Mouse (Mus musculus): ENCODE measurements around the gene Senp6. TPM values are rescaled to one million over a fixed set of nuclear protein-coding genes. Genes with fewer than 3 reads are reported as not detected.
A peak's percentile ranks its signal among the peaks of the same experiment; 100 is the strongest.

Senp6 gene
- polyA plus RNA-seq, 1 experiment from 2014 or later: 41.6 TPM

DNA sequence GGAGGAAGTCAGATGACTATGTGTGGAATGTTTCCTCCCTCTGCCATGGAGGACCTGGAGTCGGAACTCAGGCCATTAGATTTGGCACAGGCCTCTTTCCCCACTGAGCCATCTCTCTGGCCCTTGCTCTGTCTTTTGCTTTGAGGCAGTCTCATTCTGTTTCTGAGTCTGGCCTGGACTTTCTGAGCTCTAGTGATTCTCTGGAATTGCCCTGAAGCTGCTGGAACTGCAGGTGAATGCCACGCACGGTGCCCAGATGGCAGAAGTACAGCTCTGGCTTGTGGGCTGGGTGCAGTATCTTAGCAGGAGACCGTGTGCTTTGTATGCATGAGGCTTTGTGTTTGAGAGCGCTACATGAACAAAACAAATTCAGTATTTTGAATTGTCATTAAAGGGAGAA, 92.2 kb downstream of the Senp6 start:
- no peak for ATAC-seq (replicated peaks; ENCODE audit: low FRiP score)
- 81% methylated on average over 5 of the region's 5 CpGs for WGBS
- Histone ChIP-seq H3K27ac (ENCODE audit: low read depth, low read length) (no peak overlapping the region), H3K9ac (ENCODE audit: low read depth, low read length) (no peak overlapping the region), H3K36me3 (ENCODE audit: control insufficient read depth, insufficient read depth, low read length) (0 out of 2 replicates have a peak, but pooled peaks cover 2% of the 10 kb centered on the region), H3K4me2 (no peak overlapping the region), H3K9me3 (ENCODE audit: control insufficient read depth, low read length) (no peaks in the 10 kb centered on the region), H3K4me3 (ENCODE audit: low read depth, low read length) (no peak overlapping the region), H3K4me1 (replicated peaks; ENCODE audit: control insufficient read depth, insufficient read depth, low read length) (no peaks in the 10 kb centered on the region; the same call in 1 of the 2 replicates), H3K27me3 (replicated peaks; ENCODE audit: control insufficient read depth, insufficient read depth, low read length) (no peaks in the 10 kb centered on the region)
- no peak for DNase-seq (ENCODE audit: low spot score)

DNA sequence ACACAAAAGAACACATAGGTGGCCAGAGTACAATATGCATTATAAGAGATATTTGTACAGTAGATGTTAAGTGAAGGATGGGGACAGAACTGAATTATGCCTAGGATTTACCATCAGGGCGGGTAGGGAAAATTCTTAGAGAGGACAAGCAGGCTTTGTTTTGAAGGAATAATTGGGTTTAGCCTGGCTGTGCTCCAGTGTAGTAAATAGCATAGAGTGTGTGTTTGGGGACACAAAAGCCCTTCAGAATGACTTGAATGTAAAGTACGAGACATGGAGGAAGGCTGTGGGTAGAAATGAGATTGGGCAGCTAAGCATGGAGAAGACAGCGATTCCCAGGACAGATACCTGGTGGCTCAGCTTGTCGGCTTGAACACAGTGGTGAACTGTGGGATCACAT, 94.7 kb downstream of the Senp6 start:
- WGBS: 83% methylated on average over 4 of the region's 4 CpGs
- no peak for DNase-seq (ENCODE audit: low spot score)
- H3K9ac ChIP-seq (ENCODE audit: low read depth, low read length): no peak overlapping the region
- H3K27ac ChIP-seq (ENCODE audit: low read depth, low read length): no peak overlapping the region
- no peak overlapping the region for H3K4me3 ChIP-seq (ENCODE audit: low read depth, low read length)
- no peaks in the 10 kb centered on the region for H3K27me3 ChIP-seq (replicated peaks; ENCODE audit: control insufficient read depth, insufficient read depth, low read length)
- no peak for ATAC-seq (replicated peaks; ENCODE audit: low FRiP score)
- H3K9me3 ChIP-seq (ENCODE audit: control insufficient read depth, low read length): no peaks in the 10 kb centered on the region
- no peaks in the 10 kb centered on the region for H3K36me3 ChIP-seq (ENCODE audit: control insufficient read depth, insufficient read depth, low read length)
- H3K4me2 ChIP-seq: no peak overlapping the region
- peaks cover 4% of the 10 kb centered on the region; the same call in 1 of the 2 replicates for H3K4me1 ChIP-seq (replicated peaks; ENCODE audit: control insufficient read depth, insufficient read depth, low read length)

DNA sequence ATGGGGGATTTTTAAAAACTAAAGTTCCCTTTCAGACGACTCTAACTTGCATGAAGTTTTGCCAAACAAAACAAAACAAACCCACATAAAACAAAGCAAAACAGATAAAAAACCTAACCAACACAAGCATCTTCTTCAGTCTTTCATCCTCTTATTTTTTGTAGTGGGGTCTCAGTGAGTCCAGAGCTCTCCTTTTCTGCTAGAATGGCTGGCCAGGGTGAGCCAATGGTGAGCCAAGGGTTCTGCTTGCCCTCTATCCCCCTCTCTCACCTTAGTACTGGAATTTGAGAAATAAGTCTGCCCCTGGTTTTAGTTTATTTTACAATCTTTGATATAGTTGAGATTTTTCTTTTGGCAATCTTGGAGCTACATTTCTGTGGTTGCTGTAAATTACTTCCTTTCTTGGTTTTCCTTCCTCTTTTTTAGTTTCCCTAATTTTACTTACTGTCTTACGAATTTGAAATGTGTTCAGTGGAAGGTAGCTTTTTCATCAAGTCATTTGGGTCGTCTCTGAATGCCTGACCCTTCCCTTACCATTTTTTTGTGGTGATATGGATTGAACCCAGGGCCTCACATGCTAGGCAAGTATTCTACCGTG, 96.5 kb downstream of the Senp6 start:
- no peaks in the 10 kb centered on the region for H3K27me3 ChIP-seq (replicated peaks; ENCODE audit: control insufficient read depth, insufficient read depth, low read length)
- no peaks in the 10 kb centered on the region for H3K9me3 ChIP-seq (ENCODE audit: control insufficient read depth, low read length)
- H3K9ac ChIP-seq (ENCODE audit: low read depth, low read length): no peak overlapping the region
- no peak overlapping the region for H3K4me3 ChIP-seq (ENCODE audit: low read depth, low read length)
- no peak overlapping the region for H3K4me2 ChIP-seq
- peaks cover 4% of the 10 kb centered on the region; the same call in 1 of the 2 replicates for H3K4me1 ChIP-seq (replicated peaks; ENCODE audit: control insufficient read depth, insufficient read depth, low read length)
- no peaks in the 10 kb centered on the region for H3K36me3 ChIP-seq (ENCODE audit: control insufficient read depth, insufficient read depth, low read length)
- H3K27ac ChIP-seq (ENCODE audit: low read depth, low read length): no peak overlapping the region
- 54% methylated on average over 4 of the region's 4 CpGs for WGBS
- DNase-seq (ENCODE audit: low spot score) (peak; percentile 14), ATAC-seq (replicated peaks; ENCODE audit: low FRiP score) (no peak)

DNA sequence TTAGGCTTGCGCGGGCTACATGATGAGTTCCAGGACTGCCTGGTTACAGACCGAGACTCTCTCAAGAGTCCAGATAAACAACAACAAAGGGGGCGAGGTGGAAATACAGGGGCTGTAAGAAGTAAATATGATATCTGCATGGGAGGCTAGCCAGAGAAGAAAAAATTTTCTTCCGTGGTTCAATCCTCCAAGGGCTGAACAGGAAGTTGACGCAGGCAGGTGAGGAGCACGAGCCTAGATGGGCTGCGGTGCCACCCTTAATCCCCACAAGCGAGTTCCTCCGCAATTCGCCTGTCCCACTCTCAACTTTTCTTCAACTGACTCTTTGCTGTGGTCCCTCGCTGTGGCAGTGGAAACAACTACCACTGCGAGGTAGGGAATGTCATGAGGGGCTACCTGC, 97.5 kb downstream of the Senp6 start:
- 3% methylated on average over 13 of the region's 13 CpGs for WGBS
- Histone ChIP-seq H3K4me3 (ENCODE audit: low read depth, low read length) (peak overlapping the region; percentile 77), H3K27me3 (replicated peaks; ENCODE audit: control insufficient read depth, insufficient read depth, low read length) (no peaks in the 10 kb centered on the region), H3K4me2 (peak overlapping the region; percentile 76), H3K27ac (ENCODE audit: low read depth, low read length) (no peak overlapping the region), H3K9me3 (ENCODE audit: control insufficient read depth, low read length) (no peaks in the 10 kb centered on the region), H3K9ac (ENCODE audit: low read depth, low read length) (no peak overlapping the region), H3K4me1 (replicated peaks; ENCODE audit: control insufficient read depth, insufficient read depth, low read length) (peaks cover 4% of the 10 kb centered on the region; the same call in 1 of the 2 replicates), H3K36me3 (ENCODE audit: control insufficient read depth, insufficient read depth, low read length) (no peaks in the 10 kb centered on the region)
- DNase-seq (ENCODE audit: low spot score) (no peak), ATAC-seq (replicated peaks; ENCODE audit: low FRiP score) (peak; percentile 9)

DNA sequence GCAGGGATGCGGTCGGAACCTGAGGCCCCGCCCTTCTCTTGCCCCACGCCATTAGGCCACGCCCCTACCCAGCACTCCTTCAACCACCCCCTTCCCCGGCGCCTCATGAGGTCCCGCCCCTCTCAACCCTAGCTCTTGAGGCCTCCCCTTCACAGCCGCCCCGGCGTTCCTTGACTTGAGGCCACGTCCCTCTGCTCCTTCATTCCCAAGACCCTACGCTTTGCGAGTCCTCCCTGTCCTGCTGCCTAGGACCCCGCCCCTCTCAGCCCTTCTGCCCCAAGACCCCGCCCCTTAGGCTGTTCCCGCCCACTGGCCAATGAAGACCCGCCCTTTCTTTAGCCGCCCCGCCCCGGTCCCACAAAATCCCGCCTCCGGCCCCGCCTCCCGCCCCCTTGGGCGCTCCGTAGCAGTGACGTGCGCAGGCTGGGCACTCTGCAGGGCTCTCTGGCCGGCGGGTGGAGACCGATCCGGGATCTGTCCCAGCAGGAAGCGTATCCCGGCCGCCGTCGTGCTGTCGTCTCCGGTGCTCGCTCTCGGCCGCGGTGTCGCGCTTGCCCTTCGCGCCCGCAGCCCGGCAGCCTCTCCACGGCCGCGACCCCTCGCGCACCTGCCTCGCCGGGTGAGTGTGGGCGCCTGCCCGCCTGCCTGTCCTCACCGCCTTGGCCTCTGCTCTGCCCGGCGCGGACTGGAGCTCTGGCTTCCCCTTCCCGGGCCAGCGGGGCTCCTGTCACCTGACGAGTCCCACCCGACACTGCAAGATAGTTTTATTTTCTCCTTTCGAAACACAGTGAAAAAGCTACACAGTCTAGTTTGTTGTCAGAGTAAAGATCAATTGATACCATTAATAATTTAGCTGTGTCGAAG, 98.1 kb downstream of the Senp6 start, which contains the start of gene Myo6:
TSS of gene Myo6 (plus strand) at position 421 of the 864 bp plus-strand sequence.
- Histone ChIP-seq H3K27me3 (replicated peaks; ENCODE audit: control insufficient read depth, insufficient read depth, low read length) (no peaks in the 10 kb centered on the region), H3K27ac (ENCODE audit: low read depth, low read length) (peak within 1 kb of the TSS; percentile 56; the same call in 1 of the 2 replicates), H3K4me2 (peak within 1 kb of the TSS; percentile 76), H3K36me3 (ENCODE audit: control insufficient read depth, insufficient read depth, low read length) (no peaks in the 10 kb centered on the region), H3K9me3 (ENCODE audit: control insufficient read depth, low read length) (no peaks in the 10 kb centered on the region), H3K4me1 (replicated peaks; ENCODE audit: control insufficient read depth, insufficient read depth, low read length) (peaks cover 4% of the 10 kb centered on the region; the same call in 1 of the 2 replicates), H3K9ac (ENCODE audit: low read depth, low read length) (peak within 1 kb of the TSS; percentile 76), H3K4me3 (ENCODE audit: low read depth, low read length) (peak within 1 kb of the TSS; percentile 77)
- ATAC-seq (replicated peaks; ENCODE audit: low FRiP score): peak; percentile 98
- WGBS: under 1% methylated on average over 67 of the region's 69 CpGs
- DNase-seq (ENCODE audit: low spot score): peak; percentile 98

DNA sequence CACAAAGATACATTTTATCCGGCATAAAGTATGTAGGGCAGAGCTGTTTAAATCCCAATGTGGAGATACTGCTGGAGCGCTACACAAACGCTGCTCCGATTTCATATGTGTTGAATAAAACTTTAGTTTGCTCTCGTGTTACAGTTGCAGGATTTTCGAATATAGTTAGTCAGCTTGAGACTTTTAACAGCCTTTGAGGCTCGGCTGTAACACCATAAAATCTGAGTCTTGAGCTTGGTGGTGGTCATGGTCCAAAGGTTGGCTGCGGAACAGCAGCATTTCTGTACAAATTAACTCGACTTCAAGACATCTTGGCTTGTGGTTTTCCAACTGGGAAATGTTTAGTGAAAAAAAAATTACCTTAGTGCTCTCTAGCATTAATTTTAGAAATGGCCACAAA, 99.0 kb downstream of the Senp6 start:
- no peak overlapping the region for H3K9ac ChIP-seq (ENCODE audit: low read depth, low read length)

DNA sequence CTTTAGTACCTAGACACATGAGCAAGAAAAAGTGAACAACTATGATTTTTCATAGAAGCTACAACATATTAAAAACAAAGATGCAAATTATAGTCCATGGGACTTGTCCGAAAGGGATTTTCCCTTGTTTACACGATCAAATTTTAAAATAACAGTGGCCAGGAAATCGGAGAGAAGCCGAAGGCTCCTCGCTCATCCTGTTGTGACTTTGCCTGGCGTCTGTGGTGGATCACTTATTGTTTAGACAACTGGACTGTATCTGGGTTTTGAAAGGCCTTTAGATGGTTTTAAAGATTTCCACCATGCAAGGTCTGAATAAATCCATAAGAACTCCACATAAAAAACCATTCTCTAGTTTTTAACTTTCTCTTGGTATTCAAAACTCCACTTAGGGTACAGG, 99.7 kb downstream of the Senp6 start:
- ATAC-seq (replicated peaks; ENCODE audit: low FRiP score): no peak
- Histone ChIP-seq H3K4me2 (no peak overlapping the region; the same call in 1 of the 2 replicates), H3K9me3 (ENCODE audit: control insufficient read depth, low read length) (no peaks in the 10 kb centered on the region), H3K36me3 (ENCODE audit: control insufficient read depth, insufficient read depth, low read length) (no peaks in the 10 kb centered on the region), H3K4me3 (ENCODE audit: low read depth, low read length) (no peak overlapping the region), H3K4me1 (replicated peaks; ENCODE audit: control insufficient read depth, insufficient read depth, low read length) (peaks cover 4% of the 10 kb centered on the region; the same call in 1 of the 2 replicates), H3K27me3 (replicated peaks; ENCODE audit: control insufficient read depth, insufficient read depth, low read length) (no peaks in the 10 kb centered on the region), H3K27ac (ENCODE audit: low read depth, low read length) (no peak overlapping the region), H3K9ac (ENCODE audit: low read depth, low read length) (no peak overlapping the region)
- WGBS: 73% methylated on average over 6 of the region's 6 CpGs
- no peak for DNase-seq (ENCODE audit: low spot score)

More for the DNA sequence above, 99.0 kb downstream of the Senp6 start:
- peak overlapping the region; percentile 76 for H3K4me2 ChIP-seq
- H3K27me3 ChIP-seq (replicated peaks; ENCODE audit: control insufficient read depth, insufficient read depth, low read length): no peaks in the 10 kb centered on the region
- DNase-seq (ENCODE audit: low spot score) (peak; percentile 27), ATAC-seq (replicated peaks; ENCODE audit: low FRiP score) (no peak)
- H3K4me3 ChIP-seq (ENCODE audit: low read depth, low read length): peak overlapping the region; percentile 30
- no peak overlapping the region for H3K27ac ChIP-seq (ENCODE audit: low read depth, low read length)
- no peaks in the 10 kb centered on the region for H3K36me3 ChIP-seq (ENCODE audit: control insufficient read depth, insufficient read depth, low read length)
- WGBS: 52% methylated on average over 9 of the region's 9 CpGs
- no peaks in the 10 kb centered on the region for H3K9me3 ChIP-seq (ENCODE audit: control insufficient read depth, low read length)
- H3K4me1 ChIP-seq (replicated peaks; ENCODE audit: control insufficient read depth, insufficient read depth, low read length): peaks cover 4% of the 10 kb centered on the region; the same call in 1 of the 2 replicates

DNA sequence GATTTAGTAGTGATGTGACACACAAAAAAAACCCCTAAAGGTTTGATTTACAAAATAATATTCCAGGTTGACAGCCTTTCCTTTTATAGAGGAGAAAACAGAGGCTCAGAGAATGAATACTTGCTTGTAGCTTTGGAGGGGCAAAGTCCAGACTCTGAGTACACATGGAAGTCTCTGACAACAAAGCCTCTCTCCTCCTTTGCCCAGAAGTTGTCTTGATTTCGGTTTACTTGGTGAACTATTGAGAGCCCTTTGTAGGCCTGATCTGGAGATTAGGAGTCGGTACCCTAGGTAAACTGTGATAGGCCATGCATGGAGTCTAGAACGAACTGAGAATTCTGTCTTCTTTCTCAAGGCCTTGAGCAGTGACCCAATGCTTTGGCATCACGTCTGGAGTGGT, 100.4 kb downstream of the Senp6 start:
- 68% methylated on average over 4 of the region's 4 CpGs for WGBS
- Histone ChIP-seq H3K36me3 (ENCODE audit: control insufficient read depth, insufficient read depth, low read length) (no peaks in the 10 kb centered on the region), H3K4me3 (ENCODE audit: low read depth, low read length) (no peak overlapping the region), H3K4me1 (replicated peaks; ENCODE audit: control insufficient read depth, insufficient read depth, low read length) (peaks cover 4% of the 10 kb centered on the region; the same call in 1 of the 2 replicates), H3K27me3 (replicated peaks; ENCODE audit: control insufficient read depth, insufficient read depth, low read length) (no peaks in the 10 kb centered on the region), H3K4me2 (no peak overlapping the region), H3K27ac (ENCODE audit: low read depth, low read length) (no peak overlapping the region), H3K9ac (ENCODE audit: low read depth, low read length) (no peak overlapping the region), H3K9me3 (ENCODE audit: control insufficient read depth, low read length) (no peaks in the 10 kb centered on the region)
- ATAC-seq (replicated peaks; ENCODE audit: low FRiP score) (no peak), DNase-seq (ENCODE audit: low spot score) (peak; percentile 9)

Measured in liver, embryonic 11.5 days (tissue).